Mouse (Mus musculus) spleen, adult 2 months (tissue): ENCODE results near the gene Foxk1.

Source experiments
- CTCF ChIP-seq: fragments of 200-500 bp; IDR thresholded peaks from 2 replicates; pipeline ENCODE4 v1.5.1; 2011; ENCODE audit warnings: mild to moderate bottlenecking, inconsistent platforms; ENCODE audit not compliant: insufficient read depth, insufficient read length, insufficient replicate concordance; ENCODE audit errors: extremely low read depth
- POLR2A ChIP-seq: fragments of 200-500 bp; IDR thresholded peaks from 2 replicates; pipeline ENCODE4 v1.6.1; 2011; ENCODE audit warnings: low read depth, low read length, inconsistent platforms

DNA sequence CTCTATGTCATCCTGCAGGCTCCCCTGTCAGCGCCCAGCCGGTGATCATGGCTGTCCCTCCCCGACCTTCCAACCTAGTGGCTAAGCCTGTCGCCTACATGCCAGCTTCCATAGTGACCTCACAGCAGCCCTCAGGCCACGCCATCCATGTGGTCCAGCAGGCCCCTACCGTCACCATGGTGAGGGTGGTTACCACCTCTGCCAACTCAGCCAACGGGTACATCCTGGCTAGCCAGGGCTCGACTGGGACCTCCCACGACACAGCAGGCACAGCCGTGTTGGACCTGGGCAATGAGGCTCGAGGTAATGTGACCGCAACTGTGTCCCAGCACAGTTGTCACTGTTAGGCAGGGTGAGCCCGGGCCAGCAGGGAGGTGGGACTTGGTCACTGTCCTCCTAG lies 52.4 kb downstream of the Foxk1 start:
- TF ChIP-seq CTCF = no peak
- TF ChIP-seq POLR2A = no peak
